Mouse (Mus musculus) hindbrain, embryonic 15.5 days (tissue): Measurements from ENCODE around the gene Lmo7. TPM values are rescaled to one million over a fixed set of nuclear protein-coding genes. Genes with fewer than 3 reads are reported as not detected.

Source experiments
- ATAC-seq: fragments of 200-750 bp; cut with Nextera tagmentation; 2 replicates; pipeline ENCODE4 v1.8.0; 2017; ENCODE audit warnings: low read depth, moderate number of reproducible peaks, moderate TSS enrichment; ENCODE audit not compliant: low FRiP score
- H3K27ac ChIP-seq: fragments of 300-500 bp; sonication (generic); replicated peaks from 2 replicates; pipeline ENCODE4 v1.5.1; 2015; ENCODE audit warnings: mild to moderate bottlenecking, inconsistent platforms
- H3K27me3 ChIP-seq: fragments of 300-500 bp; sonication (generic); 2 replicates; pipeline ENCODE4 v1.6.1; 2015; ENCODE audit warnings: control low read depth, inconsistent platforms
- H3K36me3 ChIP-seq: fragments of 300-500 bp; sonication (generic); 2 replicates; pipeline ENCODE4 v1.6.1; 2015; ENCODE audit warnings: control low read depth, inconsistent platforms
- H3K4me1 ChIP-seq: fragments of 300-500 bp; sonication (generic); replicated peaks from 2 replicates; pipeline ENCODE4 v1.6.1; 2015; ENCODE audit warnings: control low read depth, inconsistent platforms
- H3K4me2 ChIP-seq: fragments of 300-500 bp; sonication (generic); 2 replicates; pipeline ENCODE4 v1.6.1; 2015; ENCODE audit warnings: moderate library complexity, mild to moderate bottlenecking, inconsistent platforms
- H3K4me3 ChIP-seq: fragments of 300-500 bp; sonication (generic); 2 replicates; pipeline ENCODE4 v1.5.1; 2015; ENCODE audit warnings: mild to moderate bottlenecking, inconsistent platforms
- H3K9ac ChIP-seq: fragments of 300-500 bp; sonication (generic); 2 replicates; pipeline ENCODE4 v1.6.1; 2015; ENCODE audit warnings: inconsistent platforms
- H3K9me3 ChIP-seq: fragments of 300-500 bp; sonication (generic); 2 replicates; pipeline ENCODE4 v1.6.1; 2016; ENCODE audit warnings: control low read depth, inconsistent platforms
- WGBS: fragments of 180-500 bp; shearing (Covaris S2); methylation state at CpG from one replicate; pipeline ENCODE4 v1.1.7; 2015; 5-methylcytosine and 5-hydroxymethylcytosine counted together
- polyA plus RNA-seq: library from polyadenylated mRNA; unstranded; fragments of >200 nt; fragmentation: Nextera tagmentation; extraction: Ambion mirVana; gene quantifications from 2 replicates; pipeline ENCODE4 v1.2.1, GENCODE M21; 2015

Gene Lmo7
- polyA plus RNA-seq, 1 experiment from 2014 or later: 1.7 TPM

- H3K27me3 ChIP-seq: no peaks in the 10 kb centered on the region
- H3K9ac ChIP-seq: no peak overlapping the region
- no peak overlapping the region for H3K4me3 ChIP-seq
- no peaks in the 10 kb centered on the region for H3K36me3 ChIP-seq
- no peaks in the 10 kb centered on the region for H3K4me1 ChIP-seq
- no peak overlapping the region for H3K27ac ChIP-seq
- no peaks in the 10 kb centered on the region for H3K9me3 ChIP-seq
- ATAC-seq: peak; percentile 63; the same call in 1 of the 2 replicates
- H3K4me2 ChIP-seq: no peak overlapping the region
- 35% methylated on average over 3 of the region's 3 CpGs for WGBS
These were observed 52.3 kb downstream of the Lmo7 start for GRCm38 (mm10) chr14:101781943-101782510.

GRCm38 (mm10) chr14:101784315-101784945 is 54.7 kb downstream of the Lmo7 start:
- WGBS: 94% methylated on average over 3 of the region's 3 CpGs
- no peak overlapping the region for H3K27ac ChIP-seq
- H3K36me3 ChIP-seq: no peaks in the 10 kb centered on the region
- no peaks in the 10 kb centered on the region for H3K4me1 ChIP-seq
- H3K4me3 ChIP-seq: no peak overlapping the region
- H3K9ac ChIP-seq: no peak overlapping the region
- H3K27me3 ChIP-seq: no peaks in the 10 kb centered on the region
- no peak overlapping the region for H3K4me2 ChIP-seq
- ATAC-seq: no peak
- no peaks in the 10 kb centered on the region for H3K9me3 ChIP-seq

DNA sequence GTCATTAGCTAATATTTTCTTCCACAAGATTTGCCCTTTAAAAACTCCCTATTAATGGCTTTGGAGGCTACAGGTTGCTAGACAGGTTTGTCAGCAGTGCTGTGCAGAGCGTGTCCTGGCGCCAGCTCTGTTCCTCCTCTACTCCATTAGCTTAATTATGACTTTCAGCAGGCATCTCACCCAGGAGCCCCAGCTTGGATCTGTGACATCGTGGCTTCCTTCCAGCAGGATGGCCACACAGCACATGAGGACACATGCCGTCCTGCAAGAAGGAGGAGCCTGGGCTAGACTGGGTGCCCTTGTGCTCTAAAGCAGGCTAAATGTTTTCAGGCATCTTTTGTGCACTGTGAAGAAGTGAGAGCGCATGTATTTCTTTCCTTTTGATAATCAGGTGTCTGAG is 58.1 kb downstream of the Lmo7 start:
- Histone ChIP-seq H3K4me2 (no peak overlapping the region), H3K4me1 (no peaks in the 10 kb centered on the region), H3K9me3 (no peaks in the 10 kb centered on the region), H3K9ac (no peak overlapping the region), H3K36me3 (no peaks in the 10 kb centered on the region), H3K4me3 (no peak overlapping the region), H3K27ac (no peak overlapping the region), H3K27me3 (no peaks in the 10 kb centered on the region)
- no peak for ATAC-seq
- 66% methylated on average over 5 of the region's 5 CpGs for WGBS

- 87% methylated on average over 5 of the region's 6 CpGs for WGBS
- ATAC-seq: no peak
These were observed 58.7 kb downstream of the Lmo7 start for GRCm38 (mm10) chr14:101788475-101788874.

GRCm38 (mm10) chr14:101794553-101795177 is 64.9 kb downstream of the Lmo7 start:
- Histone ChIP-seq H3K27me3 (no peaks in the 10 kb centered on the region), H3K9me3 (no peaks in the 10 kb centered on the region), H3K9ac (no peak overlapping the region), H3K4me3 (no peak overlapping the region), H3K27ac (no peak overlapping the region), H3K4me1 (no peaks in the 10 kb centered on the region), H3K36me3 (no peaks in the 10 kb centered on the region), H3K4me2 (no peak overlapping the region)
- 94% methylated on average over 10 of the region's 10 CpGs for WGBS
- ATAC-seq: no peak

More at GRCm38 (mm10) chr14:101788475-101788874, 58.7 kb downstream of the Lmo7 start:
- H3K27ac ChIP-seq: no peak overlapping the region
- no peaks in the 10 kb centered on the region for H3K4me1 ChIP-seq
- no peaks in the 10 kb centered on the region for H3K27me3 ChIP-seq
- no peak overlapping the region for H3K4me2 ChIP-seq
- H3K36me3 ChIP-seq: no peaks in the 10 kb centered on the region
- no peaks in the 10 kb centered on the region for H3K9me3 ChIP-seq
- no peak overlapping the region for H3K4me3 ChIP-seq
- no peak overlapping the region for H3K9ac ChIP-seq

- H3K9me3 ChIP-seq: no peaks in the 10 kb centered on the region
- WGBS: 90% methylated on average over 5 of the region's 5 CpGs
- ATAC-seq: no peak
These were observed 68.3 kb downstream of the Lmo7 start for GRCm38 (mm10) chr14:101797930-101798500.

GRCm38 (mm10) chr14:101798766-101799165 is 69.0 kb downstream of the Lmo7 start:
- WGBS: 77% methylated on average over 2 of the region's 2 CpGs

More at GRCm38 (mm10) chr14:101797930-101798500, 68.3 kb downstream of the Lmo7 start:
- H3K36me3 ChIP-seq: no peaks in the 10 kb centered on the region
- H3K9ac ChIP-seq: no peak overlapping the region
- no peak overlapping the region for H3K4me3 ChIP-seq
- H3K4me1 ChIP-seq: no peaks in the 10 kb centered on the region
- H3K27ac ChIP-seq: no peak overlapping the region
- no peak overlapping the region for H3K4me2 ChIP-seq
- no peaks in the 10 kb centered on the region for H3K27me3 ChIP-seq

GRCm38 (mm10) chr14:101801674-101802073 is 71.9 kb downstream of the Lmo7 start:
- H3K4me3 ChIP-seq: no peak overlapping the region
- no peak for ATAC-seq
- no peaks in the 10 kb centered on the region for H3K9me3 ChIP-seq
- 0 out of 2 replicates have a peak, but pooled peaks cover 4% of the 10 kb centered on the region for H3K4me1 ChIP-seq
- no peak overlapping the region for H3K4me2 ChIP-seq
- no peak overlapping the region for H3K9ac ChIP-seq
- WGBS: 79% methylated on average over 1 of the region's 1 CpGs
- H3K27me3 ChIP-seq: no peaks in the 10 kb centered on the region
- no peaks in the 10 kb centered on the region for H3K36me3 ChIP-seq
- no peak overlapping the region for H3K27ac ChIP-seq

More at GRCm38 (mm10) chr14:101798766-101799165, 69.0 kb downstream of the Lmo7 start:
- H3K4me3 ChIP-seq: no peak overlapping the region
- no peak overlapping the region for H3K27ac ChIP-seq
- no peaks in the 10 kb centered on the region for H3K27me3 ChIP-seq
- no peak overlapping the region for H3K9ac ChIP-seq
- no peak overlapping the region for H3K4me2 ChIP-seq
- no peaks in the 10 kb centered on the region for H3K36me3 ChIP-seq
- ATAC-seq: no peak
- no peaks in the 10 kb centered on the region for H3K4me1 ChIP-seq
- H3K9me3 ChIP-seq: no peaks in the 10 kb centered on the region

DNA sequence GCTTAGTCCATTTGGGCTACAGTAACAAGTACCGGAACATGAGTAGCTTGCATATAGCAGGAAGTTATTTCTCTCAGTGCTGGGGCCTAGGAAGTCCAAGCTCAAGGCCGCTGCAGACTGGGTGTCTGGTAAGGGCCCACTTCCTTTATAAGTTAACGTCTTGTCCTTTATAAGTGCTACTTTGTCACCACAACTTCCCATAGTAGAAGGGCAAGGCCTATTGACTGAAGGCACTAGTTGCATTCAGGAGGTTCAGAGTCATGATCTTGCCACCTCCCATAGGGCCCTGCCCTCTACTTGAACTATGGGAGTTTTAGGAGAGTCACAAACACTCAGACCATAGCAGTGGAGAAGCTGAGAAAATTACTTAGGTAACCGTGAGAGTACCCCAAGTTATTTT is 74.4 kb downstream of the Lmo7 start:
- H3K27ac ChIP-seq: no peak overlapping the region
- no peaks in the 10 kb centered on the region for H3K36me3 ChIP-seq
- H3K27me3 ChIP-seq: no peaks in the 10 kb centered on the region
- ATAC-seq: no peak
- no peak overlapping the region for H3K9ac ChIP-seq
- WGBS: 89% methylated on average over 4 of the region's 4 CpGs
- H3K9me3 ChIP-seq: no peaks in the 10 kb centered on the region
- H3K4me2 ChIP-seq: no peak overlapping the region
- 0 out of 2 replicates have a peak, but pooled peaks cover 4% of the 10 kb centered on the region for H3K4me1 ChIP-seq
- no peak overlapping the region for H3K4me3 ChIP-seq

GRCm38 (mm10) chr14:101804562-101805327 is 75.0 kb downstream of the Lmo7 start:
- 0 out of 2 replicates have a peak, but pooled peaks cover 4% of the 10 kb centered on the region for H3K4me1 ChIP-seq
- WGBS: 66% methylated on average over 4 of the region's 4 CpGs

GRCm38 (mm10) chr14:101805328-101805697 is 75.6 kb downstream of the Lmo7 start:
- H3K9ac ChIP-seq: no peak overlapping the region
- 0 out of 2 replicates have a peak, but pooled peaks cover 4% of the 10 kb centered on the region for H3K4me1 ChIP-seq
- no peaks in the 10 kb centered on the region for H3K9me3 ChIP-seq
- no peak overlapping the region for H3K27ac ChIP-seq
- H3K4me2 ChIP-seq: no peak overlapping the region
- H3K27me3 ChIP-seq: no peaks in the 10 kb centered on the region
- H3K36me3 ChIP-seq: no peaks in the 10 kb centered on the region
- H3K4me3 ChIP-seq: no peak overlapping the region
- no peak for ATAC-seq
- 44% methylated on average over 7 of the region's 7 CpGs for WGBS

More at GRCm38 (mm10) chr14:101804562-101805327, 75.0 kb downstream of the Lmo7 start:
- Histone ChIP-seq H3K36me3 (no peaks in the 10 kb centered on the region), H3K27me3 (no peaks in the 10 kb centered on the region), H3K27ac (no peak overlapping the region), H3K9me3 (no peaks in the 10 kb centered on the region), H3K4me3 (no peak overlapping the region), H3K4me2 (no peak overlapping the region), H3K9ac (no peak overlapping the region)
- no peak for ATAC-seq
